Mouse (Mus musculus) forebrain, embryonic 10.5 days (tissue): ENCODE data around the gene Fgf18. TPM values are rescaled to one million over a fixed set of nuclear protein-coding genes. Genes with fewer than 3 reads are reported as not detected.

Experiments
- DNase-seq: peaks from one replicate; pipeline ENCODE4 v3.0.0-alpha.2; 2017; ENCODE audit warnings: low spot score; ENCODE audit errors: extremely low spot score
- H3K27ac ChIP-seq: fragments of 300-500 bp; sonication (generic); 2 replicates; pipeline ENCODE4 v1.5.1; 2016; ENCODE audit warnings: mild to moderate bottlenecking
- H3K27me3 ChIP-seq: fragments of 300-500 bp; sonication (generic); 2 replicates; pipeline ENCODE4 v1.6.1; 2016; ENCODE audit warnings: mild to moderate bottlenecking; ENCODE audit not compliant: poor library complexity, severe bottlenecking
- H3K36me3 ChIP-seq: fragments of 300-500 bp; sonication (generic); replicated peaks from 2 replicates; pipeline ENCODE4 v1.6.1; 2016; ENCODE audit warnings: mild to moderate bottlenecking, moderate library complexity
- H3K4me1 ChIP-seq: fragments of 300-500 bp; sonication (generic); 2 replicates; pipeline ENCODE4 v1.6.1; 2016
- H3K4me3 ChIP-seq: fragments of 300-500 bp; sonication (generic); 2 replicates; pipeline ENCODE4 v1.5.1; 2016; ENCODE audit warnings: mild to moderate bottlenecking, moderate library complexity
- H3K9me3 ChIP-seq: fragments of 300-500 bp; sonication (generic); 2 replicates; pipeline ENCODE4 v1.6.1; 2016; ENCODE audit warnings: mild to moderate bottlenecking, moderate library complexity
- WGBS: fragments of 180-500 bp; shearing (Covaris S2); methylation state at CpG from one replicate; pipeline ENCODE4 v1.1.7; 2016; 5-methylcytosine and 5-hydroxymethylcytosine counted together
- polyA plus RNA-seq: library from polyadenylated mRNA; unstranded; fragments of >200 nt; fragmentation: Nextera tagmentation; extraction: Ambion mirVana; gene quantifications from 2 replicates; pipeline ENCODE4 v1.2.1, GENCODE M21; 2016

Gene Fgf18
- polyA plus RNA-seq, 1 experiment from 2014 or later = 3.6 TPM

GRCm38 (mm10) chr11:33098446-33098845, 48.8 kb downstream of the Fgf18 start:
- H3K9me3 ChIP-seq = no peaks in the 10 kb centered on the region
- H3K27me3 ChIP-seq = peaks cover 18% of the 10 kb centered on the region; the same call in 1 of the 2 replicates
- H3K27ac ChIP-seq = no peak overlapping the region
- no peak for DNase-seq
- no peaks in the 10 kb centered on the region for H3K36me3 ChIP-seq
- H3K4me3 ChIP-seq = no peak overlapping the region
- 87% methylated on average over 12 of the region's 12 CpGs for WGBS
- peaks cover 20% of the 10 kb centered on the region for H3K4me1 ChIP-seq

GRCm38 (mm10) chr11:33097855-33098254, 49.3 kb downstream of the Fgf18 start:
- H3K27ac ChIP-seq = no peak overlapping the region
- 52% methylated on average over 8 of the region's 8 CpGs for WGBS
- H3K4me3 ChIP-seq = no peak overlapping the region
- H3K9me3 ChIP-seq = no peaks in the 10 kb centered on the region
- no peaks in the 10 kb centered on the region for H3K36me3 ChIP-seq
- peak; percentile 47 for DNase-seq
- H3K4me1 ChIP-seq = peaks cover 20% of the 10 kb centered on the region
- peaks cover 18% of the 10 kb centered on the region; the same call in 1 of the 2 replicates for H3K27me3 ChIP-seq

GRCm38 (mm10) chr11:33089856-33090255, 57.3 kb downstream of the Fgf18 start:
- Histone ChIP-seq H3K4me1 (peaks cover 4% of the 10 kb centered on the region; the same call in 1 of the 2 replicates), H3K27ac (no peak overlapping the region), H3K36me3 (no peaks in the 10 kb centered on the region), H3K9me3 (no peaks in the 10 kb centered on the region), H3K27me3 (no peaks in the 10 kb centered on the region), H3K4me3 (no peak overlapping the region)
- no peak for DNase-seq
- 83% methylated on average over 6 of the region's 6 CpGs for WGBS

- Histone ChIP-seq H3K27ac (no peak overlapping the region), H3K27me3 (no peaks in the 10 kb centered on the region), H3K36me3 (no peaks in the 10 kb centered on the region), H3K9me3 (no peaks in the 10 kb centered on the region), H3K4me3 (no peak overlapping the region), H3K4me1 (peaks cover 4% of the 10 kb centered on the region; the same call in 1 of the 2 replicates)
- WGBS = 52% methylated on average over 1 of the region's 1 CpGs
- no peak for DNase-seq
Measured at GRCm38 (mm10) chr11:33088181-33088580, 59.0 kb downstream of the Fgf18 start.

GRCm38 (mm10) chr11:33086046-33086445, 61.2 kb downstream of the Fgf18 start:
- Histone ChIP-seq H3K4me1 (peaks cover 4% of the 10 kb centered on the region; the same call in 1 of the 2 replicates), H3K27ac (no peak overlapping the region), H3K36me3 (no peaks in the 10 kb centered on the region), H3K9me3 (no peaks in the 10 kb centered on the region), H3K27me3 (no peaks in the 10 kb centered on the region), H3K4me3 (no peak overlapping the region)
- WGBS = 65% methylated on average over 1 of the region's 1 CpGs
- no peak for DNase-seq

GRCm38 (mm10) chr11:33085514-33085913, 61.7 kb downstream of the Fgf18 start:
- 86% methylated on average over 4 of the region's 4 CpGs for WGBS
- Histone ChIP-seq H3K36me3 (no peaks in the 10 kb centered on the region), H3K4me3 (no peak overlapping the region), H3K27ac (no peak overlapping the region), H3K4me1 (peaks cover 4% of the 10 kb centered on the region; the same call in 1 of the 2 replicates), H3K27me3 (no peaks in the 10 kb centered on the region), H3K9me3 (no peaks in the 10 kb centered on the region)
- DNase-seq = no peak

GRCm38 (mm10) chr11:33085054-33085453, 62.1 kb downstream of the Fgf18 start:
- no peak for DNase-seq
- H3K36me3 ChIP-seq = no peaks in the 10 kb centered on the region
- WGBS = 91% methylated on average over 3 of the region's 3 CpGs
- no peaks in the 10 kb centered on the region for H3K27me3 ChIP-seq
- no peaks in the 10 kb centered on the region for H3K9me3 ChIP-seq
- peaks cover 4% of the 10 kb centered on the region; the same call in 1 of the 2 replicates for H3K4me1 ChIP-seq
- H3K4me3 ChIP-seq = no peak overlapping the region
- no peak overlapping the region for H3K27ac ChIP-seq

- DNase-seq = no peak
- 93% methylated on average over 2 of the region's 2 CpGs for WGBS
- Histone ChIP-seq H3K27me3 (0 out of 2 replicates have a peak, but pooled peaks cover 3% of the 10 kb centered on the region), H3K9me3 (no peaks in the 10 kb centered on the region), H3K27ac (no peak overlapping the region), H3K36me3 (no peaks in the 10 kb centered on the region), H3K4me1 (peaks cover 3% of the 10 kb centered on the region; the same call in 1 of the 2 replicates), H3K4me3 (no peak overlapping the region)
Measured at GRCm38 (mm10) chr11:33084041-33084440, 63.2 kb downstream of the Fgf18 start.

GRCm38 (mm10) chr11:33081175-33081574, 66.0 kb downstream of the Fgf18 start:
- H3K36me3 ChIP-seq = no peaks in the 10 kb centered on the region
- H3K9me3 ChIP-seq = no peaks in the 10 kb centered on the region
- DNase-seq = no peak
- peaks cover 18% of the 10 kb centered on the region for H3K4me1 ChIP-seq
- 81% methylated on average over 3 of the region's 3 CpGs for WGBS
- H3K4me3 ChIP-seq = no peak overlapping the region
- H3K27ac ChIP-seq = no peak overlapping the region
- 0 out of 2 replicates have a peak, but pooled peaks cover 3% of the 10 kb centered on the region for H3K27me3 ChIP-seq

- H3K4me3 ChIP-seq = no peak overlapping the region
- H3K27ac ChIP-seq = no peak overlapping the region
- H3K4me1 ChIP-seq = peaks cover 18% of the 10 kb centered on the region
- H3K36me3 ChIP-seq = no peaks in the 10 kb centered on the region
- no peak for DNase-seq
- no peaks in the 10 kb centered on the region for H3K9me3 ChIP-seq
- 79% methylated on average over 16 of the region's 16 CpGs for WGBS
- H3K27me3 ChIP-seq = 0 out of 2 replicates have a peak, but pooled peaks cover 3% of the 10 kb centered on the region
Measured at GRCm38 (mm10) chr11:33080046-33080808, 67.0 kb downstream of the Fgf18 start.

- H3K27me3 ChIP-seq = 0 out of 2 replicates have a peak, but pooled peaks cover 3% of the 10 kb centered on the region
- WGBS = 75% methylated on average over 6 of the region's 6 CpGs
- H3K4me3 ChIP-seq = no peak overlapping the region
- H3K27ac ChIP-seq = no peak overlapping the region
- no peak for DNase-seq
- H3K9me3 ChIP-seq = no peaks in the 10 kb centered on the region
- no peaks in the 10 kb centered on the region for H3K36me3 ChIP-seq
- peaks cover 18% of the 10 kb centered on the region for H3K4me1 ChIP-seq
Measured at GRCm38 (mm10) chr11:33079424-33079823, 67.8 kb downstream of the Fgf18 start.

GRCm38 (mm10) chr11:33078036-33078435, 69.2 kb downstream of the Fgf18 start:
- DNase-seq = no peak
- H3K36me3 ChIP-seq = no peaks in the 10 kb centered on the region
- H3K4me1 ChIP-seq = peaks cover 18% of the 10 kb centered on the region
- no peak overlapping the region for H3K4me3 ChIP-seq
- H3K27me3 ChIP-seq = 0 out of 2 replicates have a peak, but pooled peaks cover 3% of the 10 kb centered on the region
- no peaks in the 10 kb centered on the region for H3K9me3 ChIP-seq
- WGBS = 41% methylated on average over 7 of the region's 7 CpGs
- peak overlapping the region; percentile 51; the same call in 1 of the 2 replicates for H3K27ac ChIP-seq

- Histone ChIP-seq H3K4me3 (no peak overlapping the region), H3K9me3 (no peaks in the 10 kb centered on the region), H3K27me3 (0 out of 2 replicates have a peak, but pooled peaks cover 3% of the 10 kb centered on the region), H3K4me1 (peaks cover 18% of the 10 kb centered on the region), H3K27ac (no peak overlapping the region), H3K36me3 (no peaks in the 10 kb centered on the region)
- no peak for DNase-seq
- WGBS = 74% methylated on average over 8 of the region's 8 CpGs
Measured at GRCm38 (mm10) chr11:33075293-33075692, 71.9 kb downstream of the Fgf18 start.
